Mouse (Mus musculus): ENCODE measurements at regions not wholly inside any gene's neighbourhood (a gene's known extent, or its start where the extent isn't known, plus 50 kb on each side); places are given as distances from the start of the nearest gene placed in this dataset.

DNA sequence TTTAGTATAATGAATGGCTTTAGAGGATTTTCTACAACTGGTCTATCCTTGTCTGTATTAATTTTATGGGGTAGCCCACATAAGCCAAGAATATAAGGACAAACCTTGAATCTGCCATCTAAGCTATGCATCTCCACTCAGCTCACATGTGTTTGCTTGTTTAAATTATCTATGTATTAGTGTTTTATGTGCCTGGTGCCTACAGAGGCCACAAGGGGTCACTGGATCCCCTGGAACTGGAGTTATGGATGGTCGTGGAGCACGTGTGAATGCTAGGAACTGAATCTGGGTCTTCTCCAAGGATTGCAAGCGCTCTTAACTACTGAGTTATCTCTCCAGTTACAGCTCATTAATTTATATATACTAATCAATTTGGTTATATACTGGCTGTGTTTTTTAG lies 51.1 kb upstream of the Rapgef5 start:
- ATAC-seq (ENCODE audit: insufficient read depth) (no peak), DNase-seq (no peak)
- H3K36me3 ChIP-seq (ENCODE audit: insufficient read depth) = no peaks in the 10 kb centered on the region
- H3K27ac ChIP-seq (ENCODE audit: low read depth) = no peak overlapping the region
- H3K27me3 ChIP-seq (ENCODE audit: insufficient read depth, low read length) = no peaks in the 10 kb centered on the region
- no peaks in the 10 kb centered on the region for H3K4me1 ChIP-seq (ENCODE audit: insufficient read depth)
- TF ChIP-seq CTCF (IDR thresholded peaks at IDR 0.05; ENCODE audit: low read depth) = peak; percentile 26
- no peak overlapping the region for H3K4me3 ChIP-seq (ENCODE audit: low read depth, low read length)
- H3K4me2 ChIP-seq = no peak overlapping the region
- H3K9ac ChIP-seq = no peak overlapping the region
- 60% methylated on average over 3 of the region's 3 CpGs for WGBS
- no peaks in the 10 kb centered on the region for H3K9me3 ChIP-seq (ENCODE audit: low read depth, low read length)

DNA sequence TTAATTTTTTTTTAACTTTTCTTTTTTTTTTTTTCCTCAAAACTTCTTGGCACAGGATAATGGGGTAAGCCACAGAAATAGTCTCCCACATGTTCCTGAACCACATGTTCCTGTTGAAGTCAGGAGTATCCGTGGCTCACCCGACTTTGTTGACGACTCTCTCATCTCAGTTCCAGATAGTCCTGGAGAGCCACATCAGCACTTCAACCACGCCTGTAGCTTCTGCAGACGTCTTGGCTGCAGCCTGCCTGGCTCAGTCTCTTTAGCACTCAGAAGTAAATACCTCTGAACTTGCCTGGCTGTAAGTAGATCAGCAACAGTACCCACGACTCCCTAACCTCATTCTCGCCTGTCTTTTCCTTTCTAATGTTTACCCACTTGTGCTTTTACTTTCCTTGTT lies 50.3 kb upstream of the Rapgef5 start:
- Histone ChIP-seq H3K27me3 (ENCODE audit: insufficient read depth, low read length) (no peaks in the 10 kb centered on the region), H3K27ac (ENCODE audit: low read depth) (no peak overlapping the region), H3K4me1 (ENCODE audit: insufficient read depth) (no peaks in the 10 kb centered on the region), H3K9me3 (ENCODE audit: low read depth, low read length) (no peaks in the 10 kb centered on the region), H3K4me3 (ENCODE audit: low read depth, low read length) (no peak overlapping the region), H3K4me2 (no peak overlapping the region), H3K9ac (no peak overlapping the region), H3K36me3 (ENCODE audit: insufficient read depth) (no peaks in the 10 kb centered on the region)
- no peak for ATAC-seq (ENCODE audit: insufficient read depth)
- no peak for DNase-seq
- no peak for TF ChIP-seq CTCF (IDR thresholded peaks at IDR 0.05; ENCODE audit: low read depth)
- 24% methylated on average over 7 of the region's 7 CpGs for WGBS
